8 mouse cellular contexts compared by ENCODE assay signal in the genomic region with DNA sequence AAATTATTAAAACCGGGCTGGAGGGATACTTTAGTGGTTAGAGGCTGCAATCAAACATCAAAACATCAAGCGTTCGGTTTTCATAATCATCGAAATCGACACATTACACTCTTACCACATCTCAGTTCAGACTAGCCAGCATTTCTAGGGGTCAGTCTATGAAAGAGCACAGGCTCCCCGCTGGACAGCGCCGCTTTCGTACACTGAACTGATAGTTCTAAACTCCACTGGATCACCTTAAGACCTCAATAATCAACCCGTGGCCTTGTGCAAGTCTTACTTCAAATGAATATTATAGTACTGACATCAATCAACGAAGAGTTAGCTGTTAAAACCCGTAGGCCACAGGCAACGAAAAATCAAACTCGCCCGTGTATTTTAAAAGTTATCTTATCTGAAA. TPM values are rescaled to one million over a fixed set of nuclear protein-coding genes. Genes with fewer than 3 reads are reported as not detected.
DNase-seq lines count a peak whose midpoint lies in the region; ATAC-seq and TF ChIP-seq lines count a peak whose summit lies in the region.

No protein-coding gene starts in this region.

- no peak for ATAC-seq in lung, embryonic 16.5 days (ENCODE audit: low read depth)
- ATAC-seq in embryonic facial prominence, embryonic 12.5 days (ENCODE audit: insufficient number of reproducible peaks, insufficient read depth, low FRiP score, low TSS enrichment): no peak
- ATAC-seq in limb, embryonic 11.5 days (ENCODE audit: insufficient number of reproducible peaks, low FRiP score, low TSS enrichment, low read depth): no peak

- TF ChIP-seq POLR2A in small intestine, adult 2 months (IDR thresholded peaks at IDR 0.05; ENCODE audit: low read depth, low read length): no peak

- H3K36me3 ChIP-seq in lung, embryonic 16.5 days (ENCODE audit: control insufficient read depth, insufficient read depth, low read length): no peaks in the 10 kb centered on the region
- no peaks in the 10 kb centered on the region for H3K36me3 ChIP-seq in embryonic facial prominence, embryonic 12.5 days
- H3K36me3 ChIP-seq in limb, embryonic 11.5 days (ENCODE audit: control insufficient read depth, insufficient read depth, low read length): no peaks in the 10 kb centered on the region
- no peaks in the 10 kb centered on the region for H3K36me3 ChIP-seq in small intestine, adult 2 months (ENCODE audit: control insufficient read depth, insufficient read depth, low read length)

- no peaks in the 10 kb centered on the region for H3K27me3 ChIP-seq in lung, embryonic 16.5 days (ENCODE audit: control insufficient read depth, insufficient read depth, low read depth, low read length)
- H3K27me3 ChIP-seq in embryonic facial prominence, embryonic 12.5 days: no peaks in the 10 kb centered on the region
- no peaks in the 10 kb centered on the region for H3K27me3 ChIP-seq in limb, embryonic 11.5 days (ENCODE audit: control insufficient read depth, insufficient read depth, low read length)
- no peaks in the 10 kb centered on the region for H3K27me3 ChIP-seq in small intestine, adult 2 months (ENCODE audit: control insufficient read depth, insufficient read depth, low read length)

- DNase-seq in lung, postnatal 25 days (ENCODE audit: low spot score): no peak
- DNase-seq in limb, embryonic 11.5 days (ENCODE audit: low spot score): no peak
- DNase-seq in cerebellum, postnatal 4 days (ENCODE audit: low spot score in 2 of 2): no peak
- no peak for DNase-seq in gastrocnemius, postnatal 10 days
- DNase-seq in right cerebral cortex, adult 18-20 months: no peak

- peak overlapping the region; percentile 75 for H3K4me3 ChIP-seq in lung, embryonic 16.5 days (ENCODE audit: low read length)
- peak overlapping the region; percentile 70 for H3K4me3 ChIP-seq in embryonic facial prominence, embryonic 12.5 days
- H3K4me3 ChIP-seq in limb, embryonic 11.5 days (ENCODE audit: low read depth, low read length): no peak overlapping the region; the same call in 1 of the 2 replicates
- H3K4me3 ChIP-seq in small intestine, adult 2 months (ENCODE audit: low read depth, low read length): peak overlapping the region; percentile 28; the same call in 1 of the 2 replicates

- no peak for TF ChIP-seq CTCF in small intestine, adult 2 months (IDR thresholded peaks at IDR 0.05; ENCODE audit: extremely low read depth, insufficient read length, insufficient replicate concordance, low read depth, low read length)

- peak overlapping the region; percentile 98 for H3K4me2 ChIP-seq in lung, embryonic 16.5 days (ENCODE audit: low read depth, low read length)
- H3K4me2 ChIP-seq in embryonic facial prominence, embryonic 12.5 days (replicated peaks): peak overlapping the region; percentile 80
- peak overlapping the region; percentile 88; the same call in 1 of the 2 replicates for H3K4me2 ChIP-seq in limb, embryonic 11.5 days (ENCODE audit: low read depth, severe bottlenecking)

- peak overlapping the region; percentile 74; the same call in 1 of the 2 replicates for H3K9ac ChIP-seq in lung, embryonic 16.5 days (ENCODE audit: low read length)
- no peak overlapping the region for H3K9ac ChIP-seq in embryonic facial prominence, embryonic 12.5 days
- H3K9ac ChIP-seq in limb, embryonic 11.5 days (ENCODE audit: low read length): no peak overlapping the region

- H3K4me1 ChIP-seq in lung, embryonic 16.5 days (replicated peaks; ENCODE audit: control insufficient read depth, insufficient read depth, low read length): peaks cover 5% of the 10 kb centered on the region; the same call in 1 of the 2 replicates
- peaks cover 3% of the 10 kb centered on the region; the same call in 1 of the 2 replicates for H3K4me1 ChIP-seq in embryonic facial prominence, embryonic 12.5 days
- H3K4me1 ChIP-seq in limb, embryonic 11.5 days (ENCODE audit: control insufficient read depth, insufficient read depth, low read length): no peaks in the 10 kb centered on the region
- peaks cover 4% of the 10 kb centered on the region for H3K4me1 ChIP-seq in small intestine, adult 2 months (ENCODE audit: control insufficient read depth, insufficient read depth, insufficient read length, low read length)

- 25% methylated on average over 15 of the region's 15 CpGs for WGBS in lung, embryonic 16.5 days
- WGBS in embryonic facial prominence, embryonic 12.5 days: 26% methylated on average over 15 of the region's 15 CpGs
- WGBS in limb, embryonic 11.5 days: 30% methylated on average over 15 of the region's 15 CpGs
- WGBS in small intestine, adult 2 months: 28% methylated on average over 15 of the region's 15 CpGs

- H3K9me3 ChIP-seq in lung, embryonic 16.5 days (ENCODE audit: control insufficient read depth, low read length): no peaks in the 10 kb centered on the region
- H3K9me3 ChIP-seq in embryonic facial prominence, embryonic 12.5 days: no peaks in the 10 kb centered on the region
- no peaks in the 10 kb centered on the region for H3K9me3 ChIP-seq in limb, embryonic 11.5 days (ENCODE audit: control insufficient read depth, low read length)

- H3K27ac ChIP-seq in lung, embryonic 16.5 days (ENCODE audit: low read length): no peak overlapping the region
- H3K27ac ChIP-seq in embryonic facial prominence, embryonic 12.5 days: no peak overlapping the region
- no peak overlapping the region for H3K27ac ChIP-seq in limb, embryonic 11.5 days (replicated peaks; ENCODE audit: low read depth, low read length)
- no peak overlapping the region for H3K27ac ChIP-seq in small intestine, adult 2 months (ENCODE audit: insufficient read depth, low read depth, low read length)

RNA-seq across cellular contexts. Expression of a gene that starts 1.0 kb away (rescaled TPM):
- polyA plus RNA-seq in lung, embryonic 16.5 days (2015; fragmentation: Nextera tagmentation; extraction: Ambion mirVana): 43.6 and 46.7 TPM in 2 replicates
- 58.6 and 66.5 TPM in 2 replicates for polyA plus RNA-seq in embryonic facial prominence, embryonic 12.5 days (2016; fragmentation: Nextera tagmentation; extraction: Ambion mirVana)
- 98.5 and 100 TPM in 2 replicates for polyA plus RNA-seq in limb, embryonic 11.5 days (2014; fragmentation: Nextera tagmentation; extraction: Ambion mirVana)
- polyA plus RNA-seq in small intestine, adult 2 months (2012; rRNA removed): 11.6 and 14.6 TPM in 2 replicates
- total RNA-seq in gastrocnemius, postnatal 10 days (2021): 1 to 10 TPM; 3.3 to 7.7 TPM
